Mouse (Mus musculus) mouse embryonic stem cell (cell line): ENCODE results near the gene Gtf3a.

Experiments
- in situ Hi-C, 2 experiments: fragments of 300-500 bp; cut with MboI; formaldehyde crosslinking; loops; 1 replicate in 1 of 2; 3 replicates in 1 of 2; pipeline ENCODE4 v1.14.3; 2019 to 2020; ENCODE audit warnings: low sequenced_read_pairs in 2 of 2, low pct_unique_long_range_greater_than_20kb in 1 of 2, mixed read lengths in 1 of 2; ENCODE audit not compliant: unreplicated experiment in 1 of 2

The Gtf3a gene

DNA sequence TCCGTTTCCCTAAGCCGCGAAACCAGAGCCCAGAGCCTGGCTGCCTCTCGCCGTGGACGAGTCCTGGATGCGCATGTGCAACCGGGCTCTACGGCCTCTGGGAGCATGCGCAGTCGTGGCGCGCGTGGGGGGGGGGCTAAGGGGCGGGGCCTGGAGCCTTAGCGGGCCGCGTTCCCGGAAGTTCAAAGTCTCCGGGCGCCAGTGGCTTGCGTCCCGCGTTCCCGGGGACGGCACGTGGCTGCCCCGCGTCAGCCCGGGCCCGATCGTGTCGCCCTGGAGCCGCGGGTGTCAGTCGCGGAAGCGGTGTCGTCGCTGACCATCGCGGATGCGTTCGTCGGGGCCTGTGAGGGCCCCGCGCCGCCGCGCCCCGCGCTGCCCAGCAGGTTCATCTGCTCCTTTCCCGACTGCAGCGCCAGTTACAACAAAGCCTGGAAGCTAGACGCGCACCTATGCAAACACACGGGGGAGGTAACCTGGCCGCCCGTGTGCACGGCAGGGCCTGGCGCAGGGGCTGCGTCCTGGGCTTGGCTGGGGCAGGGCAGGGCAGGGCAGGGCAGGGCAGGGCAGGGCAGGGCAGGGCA lies at the start of gene Gtf3a:
TSS of gene Gtf3a (plus strand) at position 150 of the 581 bp plus-strand sequence.
- in situ Hi-C loops = no loop called here

DNA sequence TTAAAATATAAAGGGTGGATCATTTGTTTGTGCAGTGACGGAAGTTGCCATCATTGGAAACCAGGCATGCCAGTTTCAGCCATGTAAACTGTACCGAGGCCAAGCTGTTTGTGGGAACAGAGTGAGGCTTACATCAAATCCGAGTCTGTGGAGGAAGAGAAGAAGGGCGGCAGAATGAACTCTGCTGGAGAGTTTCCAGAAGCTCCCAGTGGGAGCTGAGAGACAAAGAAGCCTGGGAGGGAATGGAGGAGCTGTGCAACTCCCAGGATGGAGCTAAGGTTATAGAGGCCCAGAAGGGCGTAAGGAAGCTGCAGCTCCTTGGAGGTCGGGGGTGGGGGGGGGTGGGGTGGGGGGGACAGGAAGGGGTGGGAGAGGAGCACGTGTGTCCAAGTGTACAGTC lies 48.1 kb upstream of the Gtf3a start:
- in situ Hi-C loops = no loop called here

DNA sequence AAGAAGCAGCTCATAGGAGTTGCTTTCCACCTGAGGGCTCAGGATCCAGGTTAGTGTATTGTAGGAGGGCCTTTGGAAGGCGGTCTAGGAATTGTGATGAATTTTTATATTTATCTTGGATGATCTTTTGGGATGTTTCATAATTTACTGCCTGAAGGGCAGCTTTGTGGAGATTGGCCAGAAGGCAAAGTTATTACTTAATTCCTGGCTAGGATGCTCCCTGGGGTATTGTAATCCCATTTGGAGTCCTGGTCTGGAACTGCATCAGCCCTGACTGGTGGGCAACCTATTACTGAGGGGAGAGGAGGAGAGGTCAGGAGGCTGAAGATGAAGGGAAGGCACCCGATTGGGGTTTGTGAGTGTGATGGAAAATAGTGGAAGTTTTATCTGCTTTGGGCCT lies 47.0 kb upstream of the Gtf3a start:
- in situ Hi-C loops = no loop called here

DNA sequence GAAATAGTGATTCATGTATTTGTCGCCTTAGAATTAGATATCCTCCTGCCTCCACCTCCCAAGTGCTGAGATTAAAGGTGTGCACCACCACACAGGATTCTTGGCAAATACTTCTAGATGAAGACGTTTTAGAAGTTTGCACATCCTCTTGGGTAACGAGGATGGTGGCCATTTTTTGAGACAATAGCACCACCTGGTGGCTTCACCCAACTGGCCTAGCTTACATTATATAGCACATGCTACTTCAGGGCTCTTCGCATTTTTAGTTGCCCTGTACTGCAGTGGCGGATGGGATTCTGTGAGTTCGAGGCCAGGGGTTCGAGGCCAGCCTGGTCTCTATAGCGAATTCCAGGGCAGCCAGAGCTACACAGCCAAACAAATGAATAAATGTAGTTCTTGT lies 44.1 kb upstream of the Gtf3a start:
- in situ Hi-C loops = no loop called here

DNA sequence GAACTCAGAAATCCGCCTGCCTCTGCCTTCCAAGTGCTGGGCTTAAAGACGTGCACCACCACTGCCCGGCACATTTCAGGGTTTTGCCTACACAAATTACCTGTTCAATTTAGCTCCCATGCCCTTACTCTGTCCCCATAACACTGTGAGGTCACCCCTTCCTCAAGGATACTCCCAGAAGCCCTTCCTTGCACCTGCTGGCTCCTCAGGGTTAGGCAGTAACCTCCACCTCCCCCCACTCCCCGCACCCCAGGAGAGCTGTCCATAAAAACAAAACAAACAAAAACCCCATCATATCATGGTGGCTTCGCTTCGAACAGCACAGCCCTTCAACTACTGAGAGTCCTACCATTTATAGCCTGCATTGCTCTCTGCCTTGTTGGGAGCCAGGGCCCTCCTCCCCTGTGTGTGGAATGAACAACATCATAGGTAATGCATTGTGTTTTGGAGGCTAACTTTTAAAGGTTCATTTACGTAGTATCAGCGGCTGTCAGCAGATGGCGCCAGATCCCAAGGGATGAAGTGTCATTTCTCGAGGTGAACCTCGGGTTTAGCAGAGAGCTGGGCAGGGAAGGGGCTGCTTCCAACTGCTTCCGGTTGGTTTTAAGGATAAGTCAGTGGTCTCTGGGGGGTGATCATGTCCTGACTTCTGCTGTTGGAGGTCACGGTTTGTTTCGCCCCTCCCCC lies 42.8 kb upstream of the Gtf3a start:
- in situ Hi-C loops = no loop called here

DNA sequence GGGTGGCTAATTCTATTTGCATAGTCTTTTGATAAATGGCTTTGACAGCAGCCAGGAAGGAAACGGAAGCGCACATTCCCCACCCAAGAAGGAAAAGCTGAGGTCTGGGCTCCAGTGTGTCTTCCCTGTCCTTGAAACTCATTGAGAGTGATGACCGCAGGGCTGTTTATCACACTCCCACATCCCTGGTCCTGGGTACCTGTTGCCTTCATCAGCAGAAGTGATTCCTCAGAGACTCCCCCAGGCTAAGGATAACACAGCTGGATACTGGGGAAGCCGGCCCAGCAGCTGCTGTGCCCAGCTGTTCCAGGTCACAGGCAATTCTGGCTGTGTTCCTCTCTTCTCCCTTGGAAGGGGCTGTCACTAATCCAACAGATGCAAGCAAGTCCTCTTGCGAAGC lies 40.9 kb upstream of the Gtf3a start:
- in situ Hi-C loops = no loop called here

DNA sequence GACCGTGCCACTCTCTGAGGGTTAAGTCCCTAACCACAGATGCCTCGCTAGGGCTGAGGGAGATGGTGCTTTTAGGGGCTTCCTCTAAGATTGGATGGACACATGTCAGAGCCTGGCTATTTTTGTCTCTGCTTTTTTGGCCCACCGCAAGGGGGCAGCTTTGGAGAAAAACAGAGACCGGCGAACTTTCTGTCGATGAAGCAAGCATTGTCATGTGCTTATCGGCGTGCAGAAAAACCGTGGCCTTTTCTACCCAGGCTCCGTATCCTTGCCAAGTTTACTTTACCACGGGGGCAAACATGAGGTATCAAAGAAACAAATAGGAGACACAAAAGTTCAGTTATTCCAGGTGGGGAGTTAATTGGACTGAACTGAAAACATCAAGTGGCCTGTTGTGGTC lies 39.8 kb upstream of the Gtf3a start:
- in situ Hi-C loops = no loop called here

DNA sequence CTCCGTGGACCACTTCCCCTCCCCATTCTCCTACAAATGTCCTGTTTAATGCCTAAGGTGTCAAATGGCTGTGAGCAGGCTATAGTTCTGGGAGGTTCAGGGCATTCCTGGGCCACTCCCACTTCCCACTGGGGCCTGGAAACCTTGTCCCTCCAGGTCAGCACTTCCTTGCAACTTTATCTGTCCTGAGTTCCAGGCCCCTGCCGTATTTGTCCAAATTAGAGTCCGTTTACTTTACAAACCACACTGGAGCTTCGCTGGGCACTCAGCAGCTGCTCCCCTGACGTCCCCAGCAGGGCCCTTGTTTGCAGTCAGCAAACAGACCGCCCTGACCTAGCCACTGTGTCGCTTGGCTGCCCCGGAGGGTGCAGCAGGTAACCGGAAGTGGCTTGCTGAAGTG lies 36.3 kb upstream of the Gtf3a start:
- in situ Hi-C loops = loop anchor here (10.0 kb wide), 3 partner anchors 203 to 413 kb away; partner anchors contain the start of gene Urad (in 1 of the 2)

DNA sequence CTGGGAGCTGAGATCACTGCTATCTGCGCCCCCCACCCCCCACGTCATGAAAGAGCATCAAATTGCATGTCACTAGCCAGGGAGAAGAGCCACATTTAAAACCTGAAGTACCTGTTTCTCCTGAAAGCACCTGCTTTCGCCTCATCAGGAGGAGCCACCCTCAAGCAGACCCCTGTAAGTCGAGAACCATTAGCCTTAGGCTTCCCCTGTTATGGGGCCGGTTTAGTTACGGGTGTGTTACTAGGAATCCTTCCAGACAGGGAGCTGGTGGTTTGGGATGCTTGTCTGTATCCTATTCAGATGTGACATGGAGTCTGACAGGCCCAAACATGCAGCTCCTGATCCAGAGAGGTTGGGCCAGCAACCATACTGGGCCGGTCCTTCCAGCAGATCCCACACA lies 35.1 kb upstream of the Gtf3a start:
- in situ Hi-C loops = loop anchor here (10.0 kb wide), 3 partner anchors 201 to 411 kb away; partner anchors contain the start of gene Urad (in 1 of the 2)

DNA sequence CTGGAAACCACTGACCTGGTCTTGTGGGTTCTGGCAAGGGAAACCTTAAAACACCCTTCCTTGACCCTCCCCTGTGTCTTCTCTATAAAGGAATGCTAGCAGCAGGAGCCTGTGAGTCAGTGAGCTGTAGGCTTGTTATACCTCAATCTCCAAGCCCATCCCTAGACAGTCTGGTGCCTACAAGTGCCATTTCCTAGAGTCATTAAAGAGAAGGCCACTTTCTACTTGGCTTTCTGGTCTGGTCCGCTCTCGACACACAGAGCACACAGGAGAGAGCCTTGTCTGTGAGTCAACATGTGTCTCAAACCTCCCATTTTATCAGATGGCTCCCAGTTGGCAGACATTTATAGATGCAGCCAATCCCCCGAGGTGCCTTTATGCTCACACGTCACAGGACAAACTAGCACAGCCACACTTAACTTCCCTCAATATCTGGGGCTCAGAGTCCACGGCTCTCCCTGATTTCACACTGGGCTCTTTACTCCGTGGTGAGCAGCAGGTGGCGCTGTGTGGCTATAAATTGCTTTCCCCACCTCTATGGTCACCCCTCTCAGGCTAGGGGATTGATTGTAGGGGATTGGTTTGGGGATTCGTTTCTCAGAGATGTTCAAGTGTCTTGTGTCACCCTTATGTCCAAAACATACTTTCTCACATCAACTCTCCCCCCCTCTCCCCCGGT lies 34.2 kb upstream of the Gtf3a start:
- in situ Hi-C loops = loop anchor here (10.0 kb wide), 3 partner anchors 201 to 411 kb away; partner anchors contain the start of gene Urad (in 1 of the 2)

DNA sequence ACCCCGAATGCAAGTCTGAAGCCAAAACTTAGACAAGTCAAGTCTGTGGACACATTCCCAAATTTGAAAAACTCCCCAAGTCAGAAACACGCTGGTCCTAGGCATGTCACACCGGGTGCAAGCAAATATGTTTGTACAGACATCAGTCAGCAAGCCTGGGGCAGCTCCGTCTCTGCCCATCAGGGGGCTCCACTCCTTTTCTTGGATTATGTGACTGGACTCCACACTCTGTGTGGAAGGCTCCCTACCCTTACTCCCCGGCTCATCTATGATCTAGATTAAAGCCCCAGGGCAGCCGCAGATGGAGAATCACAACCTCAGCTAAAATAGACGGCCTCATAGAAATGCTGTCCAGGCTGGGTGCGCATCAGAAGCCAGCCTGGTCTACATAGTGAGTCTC lies 32.2 kb upstream of the Gtf3a start:
- in situ Hi-C loops = loop anchor here (10.0 kb wide), 3 partner anchors 199 to 409 kb away; partner anchors contain the start of gene Urad (in 1 of the 2)

DNA sequence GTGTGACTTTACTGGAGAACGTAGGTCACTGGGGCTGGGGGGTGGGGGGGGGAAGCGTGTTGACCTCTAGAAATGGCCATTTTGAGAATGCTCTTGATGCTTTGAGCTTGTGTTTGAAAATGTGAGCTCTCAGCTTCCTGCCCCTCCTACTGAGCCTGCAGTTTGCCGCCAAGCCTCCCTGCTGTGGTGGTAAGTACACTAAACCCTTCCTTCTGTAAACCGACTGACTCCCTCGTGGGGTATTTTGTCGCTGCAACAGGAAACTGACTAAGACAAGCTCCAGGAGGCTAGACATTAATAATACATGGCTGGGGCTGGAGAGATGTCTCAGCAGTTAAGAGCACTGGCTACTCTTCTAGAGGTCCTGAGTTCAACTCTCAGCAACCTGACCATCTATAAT lies 31.7 kb upstream of the Gtf3a start:
- in situ Hi-C loops = loop anchor here (10.0 kb wide), 3 partner anchors 198 to 408 kb away; partner anchors contain the start of gene Urad (in 1 of the 2)

DNA sequence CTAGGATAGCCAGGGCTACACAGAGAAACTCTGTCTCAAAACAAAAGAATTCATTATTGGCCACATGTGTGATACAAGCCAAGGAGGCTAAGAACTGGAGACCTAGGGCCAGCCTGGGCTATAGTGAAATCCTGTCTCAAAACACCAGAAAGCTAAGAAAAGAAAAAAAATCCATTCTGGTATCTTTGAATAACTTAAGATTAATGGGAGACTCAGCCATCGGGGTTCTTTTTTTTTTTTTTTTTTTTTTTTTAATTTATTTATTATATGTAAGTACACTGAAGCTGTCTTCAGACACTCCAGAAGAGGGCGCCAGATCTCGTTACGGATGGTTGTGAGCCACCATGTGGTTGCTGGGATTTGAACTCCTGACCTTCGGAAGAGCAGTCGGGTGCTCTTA lies 31.1 kb upstream of the Gtf3a start:
- in situ Hi-C loops = loop anchor here (10.0 kb wide), 3 partner anchors 197 to 407 kb away; partner anchors contain the start of gene Urad (in 1 of the 2)

DNA sequence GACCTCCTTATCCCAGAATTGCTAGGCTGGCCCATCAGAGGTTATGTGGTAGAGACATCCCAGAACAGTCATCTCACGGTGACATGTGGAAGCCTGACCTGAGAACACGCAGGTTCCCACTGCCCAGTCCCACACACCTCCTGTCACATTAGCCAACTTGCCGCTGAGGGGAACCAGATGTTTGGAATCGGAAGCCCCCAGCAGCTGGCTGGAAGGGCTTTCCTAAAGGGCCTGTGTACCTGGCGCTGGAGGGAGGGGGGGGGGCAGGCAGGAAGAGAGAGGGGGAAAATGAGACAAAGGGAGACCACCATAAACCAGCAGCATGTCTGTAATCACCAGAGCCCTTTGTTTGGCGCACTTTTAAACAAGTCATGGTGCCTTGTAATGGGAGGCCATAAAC lies 28.6 kb upstream of the Gtf3a start:
- in situ Hi-C loops = loop anchor here (10.0 kb wide), 3 partner anchors 195 to 405 kb away; partner anchors contain the start of gene Urad (in 1 of the 2)

DNA sequence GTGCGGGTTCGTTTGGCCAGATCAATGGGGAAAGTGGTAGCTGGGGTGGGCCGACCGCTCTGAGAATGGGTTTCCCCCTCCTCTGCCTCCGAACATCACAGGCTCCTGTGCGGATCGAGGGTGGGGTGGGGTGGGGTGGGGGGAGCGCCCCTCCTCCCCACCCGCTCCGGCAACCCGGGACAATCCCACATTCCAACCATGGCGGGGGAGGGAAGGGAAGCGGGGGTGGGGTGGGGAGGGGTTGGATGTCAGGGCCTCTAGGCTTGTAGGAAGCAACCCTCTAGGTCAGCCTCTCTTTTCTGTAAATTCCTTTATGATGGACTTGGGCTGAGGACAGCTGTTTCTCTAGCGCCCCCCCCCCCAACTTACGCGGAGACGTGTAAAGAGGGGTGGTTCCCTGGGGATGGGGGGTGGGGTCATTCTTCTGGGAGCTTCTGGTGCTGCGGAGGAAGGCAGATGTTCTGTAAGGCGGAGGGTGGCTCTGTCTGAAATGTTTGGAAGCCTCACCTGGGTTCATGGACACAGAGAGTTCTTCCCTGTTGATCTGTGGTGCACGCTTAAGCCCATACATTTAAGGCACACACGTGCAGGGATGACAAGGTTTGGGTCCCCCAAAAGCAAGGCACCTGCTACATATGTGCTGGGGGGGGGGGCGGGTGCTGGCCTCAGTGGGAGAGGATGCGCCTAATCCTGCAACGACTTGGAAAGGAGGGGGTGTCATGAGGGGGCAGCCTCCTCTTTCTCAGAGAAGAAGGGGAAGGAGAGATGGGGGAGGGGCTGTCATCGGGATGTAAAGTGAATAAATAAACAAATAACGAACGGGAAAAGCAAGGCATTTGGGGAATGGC lies 27.9 kb upstream of the Gtf3a start:
- in situ Hi-C loops = no loop called here

DNA sequence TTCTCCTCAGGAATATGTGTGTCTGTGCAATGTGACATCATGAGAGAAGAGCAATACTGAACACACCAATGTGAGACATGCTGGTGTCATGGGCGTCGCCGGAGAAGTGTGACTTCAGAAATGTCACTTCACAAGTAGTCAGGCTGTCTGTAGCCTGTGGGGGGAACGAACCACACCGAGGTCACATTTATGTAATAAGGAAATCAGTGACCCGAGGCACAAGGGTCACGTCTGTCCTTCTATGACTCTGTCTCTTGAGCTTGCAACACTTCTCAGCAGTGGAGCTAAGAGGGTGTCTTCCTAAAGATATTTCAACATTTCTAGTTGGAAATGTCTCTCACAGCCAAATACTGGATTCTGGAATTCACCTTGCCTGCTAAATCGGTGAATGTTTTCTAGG lies 27.2 kb upstream of the Gtf3a start:
- in situ Hi-C loops = no loop called here

DNA sequence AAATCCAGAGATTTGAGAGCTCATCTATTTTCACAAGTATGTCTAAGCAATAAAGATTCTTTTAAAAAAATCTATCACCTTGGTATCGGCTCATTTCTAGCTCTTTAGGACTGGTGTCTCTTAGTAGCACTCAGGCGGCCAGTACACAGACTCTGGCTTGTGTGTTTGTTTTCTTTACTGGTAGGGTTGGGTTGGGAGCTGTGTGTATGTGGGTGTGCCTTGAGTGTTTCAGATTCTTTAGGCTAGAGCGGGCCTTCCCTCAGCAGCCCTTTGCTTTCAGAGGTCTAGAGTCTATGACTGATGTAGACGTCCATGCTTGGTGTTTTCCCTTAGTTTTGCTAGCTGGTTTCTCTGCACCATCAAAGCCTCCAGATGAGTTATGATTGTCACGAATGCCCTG lies 24.9 kb upstream of the Gtf3a start:
- in situ Hi-C loops = no loop called here

DNA sequence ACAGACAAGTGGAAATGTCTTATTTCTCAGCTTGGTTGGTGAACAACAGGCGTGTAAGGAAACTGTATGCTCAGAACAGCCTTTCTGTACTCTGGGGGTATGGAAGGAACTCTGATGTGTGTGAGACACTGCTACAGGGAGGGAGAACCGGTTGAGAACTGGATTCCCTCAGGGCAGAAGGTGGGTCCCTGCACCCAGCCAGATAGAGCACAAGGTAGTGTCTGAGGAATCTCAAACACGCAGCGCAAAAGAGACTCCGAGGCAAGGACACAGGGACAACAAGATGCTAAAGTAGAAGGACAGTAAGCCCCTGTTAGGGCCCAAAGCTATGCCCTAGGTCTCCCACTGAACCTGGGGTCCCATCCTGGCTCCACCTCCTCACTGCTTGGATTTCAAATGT lies 21.8 kb upstream of the Gtf3a start:
- in situ Hi-C loops = no loop called here

DNA sequence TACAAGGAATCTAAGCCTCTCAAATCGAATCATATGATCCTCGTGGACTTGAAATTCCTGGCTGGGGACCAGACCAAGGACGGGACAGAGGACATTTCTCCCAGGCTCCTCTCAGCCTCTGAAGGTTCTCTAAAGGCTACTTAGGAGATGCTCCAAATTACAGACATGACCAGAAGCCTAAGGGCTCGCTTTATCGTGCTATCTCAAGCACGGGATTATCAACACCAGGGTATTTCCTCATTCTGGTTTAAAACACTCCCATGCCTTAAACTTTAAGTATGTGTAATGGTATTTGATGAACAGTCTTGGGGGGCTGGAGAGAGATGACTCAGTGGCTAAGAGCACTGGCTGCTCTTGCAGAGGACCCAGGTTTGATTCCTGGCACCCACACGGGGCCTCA lies 17.0 kb upstream of the Gtf3a start:
- in situ Hi-C loops = no loop called here
